Mouse (Mus musculus) right cerebral cortex, adult 18-20 months (tissue): ENCODE results near the gene Tln2.

Source experiments
- DNase-seq: peaks from one replicate; pipeline ENCODE4 v3.0.0; 2022; ENCODE audit warnings: mixed read lengths

The Tln2 gene

GRCm38 (mm10) chr9:67545794-67546193 lies 13.7 kb downstream of the Tln2 start:
- DNase-seq: no peak

GRCm38 (mm10) chr9:67544783-67545182 lies 14.7 kb downstream of the Tln2 start:
- no peak for DNase-seq

GRCm38 (mm10) chr9:67541948-67542347 lies 17.6 kb downstream of the Tln2 start:
- DNase-seq: no peak

- no peak for DNase-seq
Measured at GRCm38 (mm10) chr9:67539776-67540706, 19.5 kb downstream of the Tln2 start.

GRCm38 (mm10) chr9:67534420-67534819 lies 25.1 kb downstream of the Tln2 start:
- no peak for DNase-seq

- DNase-seq: no peak
Measured at GRCm38 (mm10) chr9:67533260-67533659, 26.2 kb downstream of the Tln2 start.

- no peak for DNase-seq
Measured at GRCm38 (mm10) chr9:67532631-67533030, 26.9 kb downstream of the Tln2 start.

GRCm38 (mm10) chr9:67529600-67529999 lies 29.9 kb downstream of the Tln2 start:
- no peak for DNase-seq

- no peak for DNase-seq
Measured at GRCm38 (mm10) chr9:67527726-67528125, 31.8 kb downstream of the Tln2 start.

GRCm38 (mm10) chr9:67521736-67522135 lies 37.8 kb downstream of the Tln2 start:
- DNase-seq: no peak

- DNase-seq: no peak
Measured at GRCm38 (mm10) chr9:67509510-67509909, 50.0 kb downstream of the Tln2 start.

GRCm38 (mm10) chr9:67504669-67505260 lies 54.7 kb downstream of the Tln2 start:
- no peak for DNase-seq

- DNase-seq: no peak
Measured at GRCm38 (mm10) chr9:67501801-67502200, 57.7 kb downstream of the Tln2 start.

GRCm38 (mm10) chr9:67496368-67496767 lies 63.1 kb downstream of the Tln2 start:
- DNase-seq: peak; percentile 30

GRCm38 (mm10) chr9:67495350-67495749 lies 64.2 kb downstream of the Tln2 start:
- no peak for DNase-seq

GRCm38 (mm10) chr9:67493876-67494552 lies 65.5 kb downstream of the Tln2 start:
- DNase-seq: no peak

- DNase-seq: no peak
Measured at GRCm38 (mm10) chr9:67489370-67489769, 70.1 kb downstream of the Tln2 start.

- DNase-seq: no peak
Measured at GRCm38 (mm10) chr9:67486621-67487020, 72.9 kb downstream of the Tln2 start.

- DNase-seq: no peak
Measured at GRCm38 (mm10) chr9:67485169-67486072, 74.1 kb downstream of the Tln2 start.

GRCm38 (mm10) chr9:67482277-67482676 lies 77.2 kb downstream of the Tln2 start:
- no peak for DNase-seq

- no peak for DNase-seq
Measured at GRCm38 (mm10) chr9:67481851-67482250, 77.7 kb downstream of the Tln2 start.

GRCm38 (mm10) chr9:67477445-67477844 lies 82.1 kb downstream of the Tln2 start:
- no peak for DNase-seq

GRCm38 (mm10) chr9:67476184-67476583 lies 83.3 kb downstream of the Tln2 start:
- DNase-seq: no peak
